Mouse (Mus musculus): ENCODE results near the gene Sypl. TPM values are rescaled to one million over a fixed set of nuclear protein-coding genes. Genes with fewer than 3 reads are reported as not detected.

Gene Sypl
- polyA plus RNA-seq, 1 experiment from 2014 or later, result 172 TPM

DNA sequence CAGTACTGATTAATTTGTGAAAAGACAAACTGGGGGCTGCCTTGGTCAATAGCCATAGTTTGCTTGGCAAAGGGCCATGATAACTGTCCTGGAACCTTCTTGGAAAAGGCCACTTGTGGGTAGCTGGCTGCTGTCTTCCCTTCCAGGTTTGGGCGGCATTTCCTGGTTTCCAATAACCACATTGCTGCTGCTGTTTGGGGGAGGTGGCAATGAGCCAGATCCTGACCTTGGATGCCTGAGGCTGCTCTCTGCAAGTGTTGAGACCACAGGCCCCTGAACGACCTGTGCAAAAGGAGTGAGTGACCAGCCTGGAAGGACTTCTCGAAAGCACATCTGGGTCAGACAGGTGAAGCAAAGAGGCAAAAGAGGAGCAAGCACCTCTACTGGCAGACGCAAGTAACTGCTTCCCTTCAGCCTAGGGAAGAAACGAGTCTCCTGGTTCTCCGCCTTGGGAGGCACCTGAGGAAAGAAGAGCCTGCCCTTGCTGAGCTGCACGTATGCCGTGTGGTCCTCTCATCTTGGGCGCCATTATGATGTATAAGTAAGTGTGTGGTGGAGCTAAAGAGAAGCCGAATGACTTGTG lies 74.5 kb downstream of the Sypl start:
- no peaks in the 10 kb centered on the region for H3K27me3 ChIP-seq (ENCODE audit: control insufficient read depth, insufficient read depth, low read length)
- no peak for DNase-seq (ENCODE audit: low spot score)
- H3K4me3 ChIP-seq (ENCODE audit: low read depth, low read length), result no peak overlapping the region
- no peaks in the 10 kb centered on the region for H3K36me3 ChIP-seq (ENCODE audit: control insufficient read depth, insufficient read depth, low read length)
- no peak for ATAC-seq (ENCODE audit: low FRiP score, low TSS enrichment)
- TF ChIP-seq CTCF (IDR thresholded peaks at IDR 0.05; ENCODE audit: low read depth) (peak; percentile 57; the same call in 1 of the 2 replicates), EP300 (optimal IDR thresholded peaks at IDR 0.05) (no peak)
- no peak overlapping the region for H3K9ac ChIP-seq (ENCODE audit: low read length)
- H3K27ac ChIP-seq (replicated peaks), result no peak overlapping the region
- 58% methylated on average over 10 of the region's 10 CpGs for WGBS
- peaks cover 4% of the 10 kb centered on the region; the same call in 1 of the 2 replicates for H3K4me1 ChIP-seq (replicated peaks; ENCODE audit: control insufficient read depth, insufficient read depth)
- no peak overlapping the region for H3K4me2 ChIP-seq (replicated peaks; ENCODE audit: low read depth)
- no peaks in the 10 kb centered on the region for H3K9me3 ChIP-seq (ENCODE audit: control insufficient read depth, low read length)

GRCm38 (mm10) chr12:33028708-33029107 lies 75.0 kb downstream of the Sypl start:
- H3K4me2 ChIP-seq (replicated peaks; ENCODE audit: low read depth), result no peak overlapping the region
- ATAC-seq (ENCODE audit: low FRiP score, low TSS enrichment), result no peak
- H3K9ac ChIP-seq (ENCODE audit: low read length), result no peak overlapping the region
- no peak overlapping the region for H3K4me3 ChIP-seq (ENCODE audit: low read depth, low read length)
- TF ChIP-seq CTCF (IDR thresholded peaks at IDR 0.05; ENCODE audit: low read depth) (no peak), EP300 (optimal IDR thresholded peaks at IDR 0.05) (no peak)
- peaks cover 4% of the 10 kb centered on the region; the same call in 1 of the 2 replicates for H3K4me1 ChIP-seq (replicated peaks; ENCODE audit: control insufficient read depth, insufficient read depth)
- WGBS, result 66% methylated on average over 13 of the region's 13 CpGs
- H3K36me3 ChIP-seq (ENCODE audit: control insufficient read depth, insufficient read depth, low read length), result no peaks in the 10 kb centered on the region
- no peaks in the 10 kb centered on the region for H3K27me3 ChIP-seq (ENCODE audit: control insufficient read depth, insufficient read depth, low read length)
- H3K27ac ChIP-seq (replicated peaks), result no peak overlapping the region
- no peak for DNase-seq (ENCODE audit: low spot score)
- H3K9me3 ChIP-seq (ENCODE audit: control insufficient read depth, low read length), result no peaks in the 10 kb centered on the region

Other genes with a start within 250 kb of the Sypl start
- gene Nampt, start 134.3 kb upstream of the Sypl start, polyA plus RNA-seq (2015; fragmentation: Nextera tagmentation; extraction: Ambion mirVana), result 13.6 and 14.2 TPM in 2 replicates
- gene Cdhr3, start 139.0 kb downstream of the Sypl start, polyA plus RNA-seq (2015; fragmentation: Nextera tagmentation; extraction: Ambion mirVana), result 0.05 and 0.07 TPM in 2 replicates
- 4.7 and 5.5 TPM in 2 replicates for gene Atxn7l1, start 193.8 kb downstream of the Sypl start, polyA plus RNA-seq (2015; fragmentation: Nextera tagmentation; extraction: Ambion mirVana)